8 mouse cellular contexts compared by ENCODE assay signal in the genomic region with DNA sequence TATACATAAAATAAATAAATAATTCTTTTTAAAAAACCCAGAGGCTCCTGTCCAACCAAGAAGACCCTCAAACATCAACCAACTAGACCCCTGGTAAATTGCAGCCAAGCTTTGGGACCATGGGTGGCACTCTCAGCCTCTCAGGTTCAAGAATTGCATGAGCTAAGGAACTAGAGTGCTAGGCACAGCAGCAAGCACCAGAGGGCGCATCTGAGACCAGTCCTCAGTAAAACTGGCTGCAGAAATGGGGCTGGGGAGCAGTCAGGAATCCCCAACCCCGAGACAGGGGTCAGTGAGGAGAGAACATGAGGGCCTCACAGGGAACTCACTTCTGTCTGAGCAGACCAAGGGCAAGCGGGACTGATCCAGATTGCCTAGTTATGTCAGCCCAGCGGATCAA. TPM values are rescaled to one million over a fixed set of nuclear protein-coding genes. Genes with fewer than 3 reads are reported as not detected.
DNase-seq lines count a peak whose midpoint lies in the region; ATAC-seq lines count a peak whose summit lies in the region.

No protein-coding gene starts in this region.

- no peak overlapping the region for H3K9ac ChIP-seq in liver, embryonic 12.5 days
- no peak overlapping the region for H3K9ac ChIP-seq in neural tube, embryonic 11.5 days (ENCODE audit: low read length)

- peaks cover 7% of the 10 kb centered on the region; the same call in 1 of the 2 replicates for H3K4me1 ChIP-seq in liver, embryonic 12.5 days
- peaks cover 13% of the 10 kb centered on the region for H3K4me1 ChIP-seq in embryonic facial prominence, embryonic 10.5 days
- peaks cover 16% of the 10 kb centered on the region for H3K4me1 ChIP-seq in limb, embryonic 10.5 days
- H3K4me1 ChIP-seq in neural tube, embryonic 11.5 days (ENCODE audit: control insufficient read depth, insufficient read depth, low read length) = peaks cover 3% of the 10 kb centered on the region; the same call in 1 of the 2 replicates

- WGBS in liver, embryonic 12.5 days (ENCODE audit: insufficient replicate concordance) = 11% methylated on average over 4 of the region's 4 CpGs
- 14% methylated on average over 4 of the region's 4 CpGs for WGBS in embryonic facial prominence, embryonic 10.5 days
- WGBS in limb, embryonic 10.5 days = 13% methylated on average over 4 of the region's 4 CpGs
- WGBS in neural tube, embryonic 11.5 days = 18% methylated on average over 4 of the region's 4 CpGs

- H3K9me3 ChIP-seq in liver, embryonic 12.5 days (replicated peaks) = no peaks in the 10 kb centered on the region
- no peaks in the 10 kb centered on the region for H3K9me3 ChIP-seq in embryonic facial prominence, embryonic 10.5 days
- no peaks in the 10 kb centered on the region for H3K9me3 ChIP-seq in limb, embryonic 10.5 days (replicated peaks)
- no peaks in the 10 kb centered on the region for H3K9me3 ChIP-seq in neural tube, embryonic 11.5 days (ENCODE audit: control insufficient read depth, low read length)

- H3K4me2 ChIP-seq in liver, embryonic 12.5 days = no peak overlapping the region
- H3K4me2 ChIP-seq in neural tube, embryonic 11.5 days (ENCODE audit: low read depth) = no peak overlapping the region

- no peak overlapping the region for H3K27ac ChIP-seq in liver, embryonic 12.5 days
- H3K27ac ChIP-seq in embryonic facial prominence, embryonic 10.5 days (replicated peaks) = no peak overlapping the region
- H3K27ac ChIP-seq in limb, embryonic 10.5 days = no peak overlapping the region
- H3K27ac ChIP-seq in neural tube, embryonic 11.5 days (ENCODE audit: low read depth, low read length) = no peak overlapping the region

- peaks cover 86% of the 10 kb centered on the region for H3K27me3 ChIP-seq in liver, embryonic 12.5 days (replicated peaks)
- H3K27me3 ChIP-seq in embryonic facial prominence, embryonic 10.5 days (replicated peaks; ENCODE audit: low read depth, poor library complexity, severe bottlenecking) = peaks cover 72% of the 10 kb centered on the region
- H3K27me3 ChIP-seq in limb, embryonic 10.5 days (ENCODE audit: low read depth, poor library complexity, severe bottlenecking) = peaks cover 57% of the 10 kb centered on the region
- peaks cover 10% of the 10 kb centered on the region for H3K27me3 ChIP-seq in neural tube, embryonic 11.5 days (ENCODE audit: control insufficient read depth, insufficient read depth, low read length)

- ATAC-seq in liver, embryonic 12.5 days = no peak
- no peak for ATAC-seq in neural tube, embryonic 11.5 days (ENCODE audit: insufficient read depth, low FRiP score, low TSS enrichment)

- peak; percentile 71 for DNase-seq in liver
- peak; percentile 53 for DNase-seq in adipocyte (ENCODE audit: low spot score)
- peak; percentile 60 for DNase-seq in embryonic facial prominence, embryonic 10.5 days (ENCODE audit: low spot score)
- peak; percentile 68 for DNase-seq in induced T-regulatory cell, adult 2 months (ENCODE audit: low read depth)
- peak; percentile 71 for DNase-seq in limb, embryonic 10.5 days (ENCODE audit: low spot score)
- peak; percentile 76 for DNase-seq in neural tube, embryonic 11.5 days (ENCODE audit: low spot score)
- DNase-seq in thymus, postnatal 0 days (ENCODE audit: low spot score) = peak; percentile 62

- H3K36me3 ChIP-seq in liver, embryonic 12.5 days = no peaks in the 10 kb centered on the region
- no peaks in the 10 kb centered on the region for H3K36me3 ChIP-seq in embryonic facial prominence, embryonic 10.5 days (replicated peaks)
- no peaks in the 10 kb centered on the region for H3K36me3 ChIP-seq in limb, embryonic 10.5 days
- no peaks in the 10 kb centered on the region for H3K36me3 ChIP-seq in neural tube, embryonic 11.5 days (ENCODE audit: control insufficient read depth, insufficient read depth, low read length)

- no peak overlapping the region for H3K4me3 ChIP-seq in liver, embryonic 12.5 days
- H3K4me3 ChIP-seq in embryonic facial prominence, embryonic 10.5 days = no peak overlapping the region
- H3K4me3 ChIP-seq in limb, embryonic 10.5 days = no peak overlapping the region
- no peak overlapping the region for H3K4me3 ChIP-seq in neural tube, embryonic 11.5 days (ENCODE audit: low read depth, low read length)

RNA-seq across cellular contexts. Expression of gene Ascl5, which starts 4.8 kb away (rescaled TPM):
- not detected in 2 replicates for polyA plus RNA-seq in liver, embryonic 12.5 days (2016; fragmentation: Nextera tagmentation; extraction: Ambion mirVana)
- 0.47 TPM in 1 of 2 replicates, not detected in the other for polyA plus RNA-seq in embryonic facial prominence, embryonic 10.5 days (2016; fragmentation: Nextera tagmentation; extraction: Ambion mirVana)
- polyA plus RNA-seq in limb, embryonic 10.5 days (2016; fragmentation: Nextera tagmentation; extraction: Ambion mirVana) = not detected in 2 replicates
- not detected in 2 replicates for polyA plus RNA-seq in neural tube, embryonic 11.5 days (2014; fragmentation: Nextera tagmentation; extraction: Ambion mirVana)
- polyA plus RNA-seq in thymus, postnatal 0 days (2015; fragmentation: Nextera tagmentation; extraction: Ambion mirVana) = not detected in 2 replicates

RNA-seq across cellular contexts. Expression of gene Cacna1s, which starts 6.8 kb away (rescaled TPM):
- 0.08 and 0.20 TPM in 2 replicates for polyA plus RNA-seq in liver, embryonic 12.5 days (2016; fragmentation: Nextera tagmentation; extraction: Ambion mirVana)
- 0.06 and 0.16 TPM in 2 replicates for polyA plus RNA-seq in embryonic facial prominence, embryonic 10.5 days (2016; fragmentation: Nextera tagmentation; extraction: Ambion mirVana)
- 0.06 TPM in 1 of 2 replicates, not detected in the other for polyA plus RNA-seq in limb, embryonic 10.5 days (2016; fragmentation: Nextera tagmentation; extraction: Ambion mirVana)
- 0.73 and 1.2 TPM in 2 replicates for polyA plus RNA-seq in neural tube, embryonic 11.5 days (2014; fragmentation: Nextera tagmentation; extraction: Ambion mirVana)
- 1.3 and 1.6 TPM in 2 replicates for polyA plus RNA-seq in thymus, postnatal 0 days (2015; fragmentation: Nextera tagmentation; extraction: Ambion mirVana)

RNA-seq across cellular contexts. Expression of gene Tmem9, which starts 37.8 kb away (rescaled TPM):
- polyA plus RNA-seq in liver, embryonic 12.5 days (2016; fragmentation: Nextera tagmentation; extraction: Ambion mirVana) = 95.0 and 103 TPM in 2 replicates
- 139 and 142 TPM in 2 replicates for polyA plus RNA-seq in embryonic facial prominence, embryonic 10.5 days (2016; fragmentation: Nextera tagmentation; extraction: Ambion mirVana)
- polyA plus RNA-seq in limb, embryonic 10.5 days (2016; fragmentation: Nextera tagmentation; extraction: Ambion mirVana) = 147 and 162 TPM in 2 replicates
- 64.6 and 79.4 TPM in 2 replicates for polyA plus RNA-seq in neural tube, embryonic 11.5 days (2014; fragmentation: Nextera tagmentation; extraction: Ambion mirVana)
- 71.8 and 72.2 TPM in 2 replicates for polyA plus RNA-seq in thymus, postnatal 0 days (2015; fragmentation: Nextera tagmentation; extraction: Ambion mirVana)

RNA-seq across cellular contexts. Expression of gene Igfn1, which starts 39.6 kb away (rescaled TPM):
- not detected in 2 replicates for polyA plus RNA-seq in liver, embryonic 12.5 days (2016; fragmentation: Nextera tagmentation; extraction: Ambion mirVana)
- 0.04 TPM in 1 of 2 replicates, not detected in the other for polyA plus RNA-seq in embryonic facial prominence, embryonic 10.5 days (2016; fragmentation: Nextera tagmentation; extraction: Ambion mirVana)
- 0.04 TPM in 1 of 2 replicates, not detected in the other for polyA plus RNA-seq in limb, embryonic 10.5 days (2016; fragmentation: Nextera tagmentation; extraction: Ambion mirVana)
- not detected in 2 replicates for polyA plus RNA-seq in neural tube, embryonic 11.5 days (2014; fragmentation: Nextera tagmentation; extraction: Ambion mirVana)
- 0.06 and 0.10 TPM in 2 replicates for polyA plus RNA-seq in thymus, postnatal 0 days (2015; fragmentation: Nextera tagmentation; extraction: Ambion mirVana)
